Mouse (Mus musculus) liver, postnatal 0 days (tissue): ENCODE results near the gene Gpr171. TPM values are rescaled to one million over a fixed set of nuclear protein-coding genes. Genes with fewer than 3 reads are reported as not detected.
A peak's percentile ranks its signal among the peaks of the same experiment; 100 is the strongest.

Experiments
- ATAC-seq: fragments of 200-750 bp; cut with Nextera tagmentation; 2 replicates; pipeline ENCODE4 v1.8.0; 2017; ENCODE audit warnings: mild to moderate bottlenecking, moderate library complexity
- DNase-seq: peaks from one replicate; pipeline ENCODE4 v3.0.0-alpha.2; 2016
- H3K27ac ChIP-seq: fragments of 300-500 bp; sonication (generic); 2 replicates; pipeline ENCODE4 v1.5.1; 2014; ENCODE audit warnings: antibody characterized with exemption, moderate library complexity, mild to moderate bottlenecking, low read depth
- H3K27me3 ChIP-seq: fragments of 300-500 bp; sonication (generic); 2 replicates; pipeline ENCODE4 v1.6.1; 2014; ENCODE audit warnings: low read length, control low read depth, mixed read lengths; ENCODE audit not compliant: insufficient read depth
- H3K36me3 ChIP-seq: fragments of 300-500 bp; sonication (generic); replicated peaks from 2 replicates; pipeline ENCODE4 v1.6.1; 2014; ENCODE audit warnings: mild to moderate bottlenecking, control low read depth, low read length, moderate library complexity, mixed read lengths; ENCODE audit not compliant: insufficient read depth
- H3K4me1 ChIP-seq: fragments of 300-500 bp; sonication (generic); 2 replicates; pipeline ENCODE4 v1.6.1; 2014; ENCODE audit warnings: antibody characterized with exemption, mild to moderate bottlenecking, control low read depth; ENCODE audit not compliant: insufficient read depth
- H3K4me2 ChIP-seq: fragments of 300-500 bp; sonication (generic); 2 replicates; pipeline ENCODE4 v1.6.1; 2014; ENCODE audit warnings: low read depth, mild to moderate bottlenecking, low read length, moderate library complexity, mixed read lengths
- H3K4me3 ChIP-seq: fragments of 300-500 bp; sonication (generic); 2 replicates; pipeline ENCODE4 v1.5.1; 2014; ENCODE audit warnings: low read depth, low read length
- H3K9ac ChIP-seq: fragments of 300-500 bp; sonication (generic); replicated peaks from 2 replicates; pipeline ENCODE4 v1.6.1; 2014; ENCODE audit warnings: mild to moderate bottlenecking, moderate library complexity
- H3K9me3 ChIP-seq: fragments of 300-500 bp; sonication (generic); 2 replicates; pipeline ENCODE4 v1.6.1; 2016; ENCODE audit warnings: mild to moderate bottlenecking, control low read depth, low read length, mixed read lengths
- CTCF ChIP-seq: sonication (generic); IDR thresholded peaks from 2 replicates; pipeline ENCODE4 v1.5.1; 2016; ENCODE audit warnings: antibody characterized with exemption, low read depth
- EP300 ChIP-seq: IDR thresholded peaks from 2 replicates; pipeline ENCODE4 v1.6.1; 2016; ENCODE audit warnings: antibody characterized with exemption, low read depth, mild to moderate bottlenecking
- WGBS: fragments of 180-500 bp; shearing (Covaris S2); extraction: QIAGEN DNeasy Blood & Tissue Kit; methylation state at CpG from one replicate; pipeline ENCODE4 v1.1.7; 2014; ENCODE audit not compliant: insufficient replicate concordance; 5-methylcytosine and 5-hydroxymethylcytosine counted together
- polyA plus RNA-seq: library from polyadenylated mRNA; unstranded; fragments of >200 nt; fragmentation: Nextera tagmentation; extraction: Ambion mirVana; gene quantifications from 2 replicates; pipeline ENCODE4 v1.2.1, GENCODE M21; 2015

The Gpr171 gene
- polyA plus RNA-seq, 1 experiment from 2014 or later = 2.1 TPM

DNA sequence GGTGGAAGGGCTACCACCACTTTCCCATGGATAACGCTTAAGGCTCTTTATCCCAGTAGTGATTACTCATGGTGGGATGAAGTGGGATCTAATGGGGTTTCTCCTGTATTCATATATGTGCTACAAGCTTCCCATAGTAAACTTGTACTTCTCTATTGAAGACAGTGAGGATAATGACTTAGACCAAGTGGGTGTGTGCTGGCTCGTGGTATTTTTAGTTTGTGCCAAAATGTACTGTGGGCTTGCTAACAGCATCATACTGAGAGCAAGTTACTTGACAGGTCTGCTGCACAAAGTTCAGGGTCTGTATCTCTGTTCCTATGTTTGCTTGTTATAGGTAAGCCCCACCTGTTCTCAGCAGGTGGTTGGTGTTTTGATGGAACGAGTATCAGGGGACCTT is 35.7 kb downstream of the Gpr171 start:
- no peak overlapping the region for H3K4me3 ChIP-seq
- ATAC-seq (no peak), DNase-seq (no peak)
- H3K4me1 ChIP-seq = no peaks in the 10 kb centered on the region
- no peak overlapping the region for H3K4me2 ChIP-seq
- H3K9me3 ChIP-seq = no peaks in the 10 kb centered on the region
- H3K27ac ChIP-seq = no peak overlapping the region
- WGBS = 85% methylated on average over 3 of the region's 3 CpGs
- no peak for TF ChIP-seq EP300
- no peak for TF ChIP-seq CTCF
- H3K9ac ChIP-seq = no peak overlapping the region
- no peaks in the 10 kb centered on the region for H3K27me3 ChIP-seq
- H3K36me3 ChIP-seq = no peaks in the 10 kb centered on the region

DNA sequence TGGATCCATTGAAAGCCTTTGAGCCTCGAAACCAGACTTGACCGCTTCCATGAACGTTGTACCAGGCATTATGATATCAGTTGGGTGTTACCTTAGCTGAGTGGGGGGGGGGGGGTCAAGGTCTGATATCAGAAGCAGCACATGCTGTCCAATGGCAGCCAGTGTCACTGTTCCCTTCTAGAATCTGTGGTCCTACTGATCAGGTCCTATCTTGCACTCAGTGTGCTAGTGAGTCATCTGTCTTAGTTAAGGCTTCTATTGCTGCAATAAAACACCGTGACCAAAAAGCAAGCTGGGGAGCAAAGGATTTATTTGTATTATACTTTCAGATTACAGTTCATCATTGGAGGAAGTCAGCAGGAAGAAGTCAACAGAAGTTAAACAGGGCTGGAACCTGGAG is 38.2 kb downstream of the Gpr171 start:
- Histone ChIP-seq H3K4me1 (peaks cover 2% of the 10 kb centered on the region), H3K4me3 (no peak overlapping the region), H3K9me3 (no peaks in the 10 kb centered on the region), H3K36me3 (no peaks in the 10 kb centered on the region), H3K27me3 (no peaks in the 10 kb centered on the region), H3K9ac (no peak overlapping the region), H3K27ac (no peak overlapping the region), H3K4me2 (no peak overlapping the region)
- TF ChIP-seq CTCF (no peak), EP300 (peak; percentile 17; the same call in 1 of the 2 replicates)
- no peak for ATAC-seq
- DNase-seq = no peak
- 51% methylated on average over 4 of the region's 4 CpGs for WGBS

DNA sequence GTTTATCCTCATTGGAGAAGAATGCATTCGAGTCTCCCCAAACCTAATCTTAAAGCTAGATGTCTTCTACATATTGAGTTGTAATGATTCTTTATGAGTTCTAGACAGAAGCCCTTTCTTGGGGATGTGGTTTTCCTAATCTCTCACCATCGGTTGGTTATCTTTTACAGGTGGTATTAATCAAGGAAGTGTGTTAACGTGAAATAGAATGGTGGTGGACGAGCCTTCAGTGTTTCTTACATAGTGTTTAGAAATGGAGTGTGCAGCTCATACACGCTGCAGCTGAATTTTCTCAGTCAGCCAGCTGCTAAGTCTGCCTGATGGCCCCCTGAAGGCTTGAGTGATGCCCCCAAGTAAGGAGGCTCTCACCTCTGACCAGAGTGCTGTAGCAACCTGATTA is 39.5 kb downstream of the Gpr171 start:
- DNase-seq (no peak), ATAC-seq (no peak)
- no peak overlapping the region for H3K4me2 ChIP-seq
- 56% methylated on average over 5 of the region's 5 CpGs for WGBS
- no peak overlapping the region for H3K27ac ChIP-seq
- H3K27me3 ChIP-seq = no peaks in the 10 kb centered on the region
- H3K4me1 ChIP-seq = peaks cover 2% of the 10 kb centered on the region
- H3K9me3 ChIP-seq = no peaks in the 10 kb centered on the region
- H3K9ac ChIP-seq = no peak overlapping the region
- no peak overlapping the region for H3K4me3 ChIP-seq
- H3K36me3 ChIP-seq = no peaks in the 10 kb centered on the region
- TF ChIP-seq EP300 (no peak), CTCF (no peak)

DNA sequence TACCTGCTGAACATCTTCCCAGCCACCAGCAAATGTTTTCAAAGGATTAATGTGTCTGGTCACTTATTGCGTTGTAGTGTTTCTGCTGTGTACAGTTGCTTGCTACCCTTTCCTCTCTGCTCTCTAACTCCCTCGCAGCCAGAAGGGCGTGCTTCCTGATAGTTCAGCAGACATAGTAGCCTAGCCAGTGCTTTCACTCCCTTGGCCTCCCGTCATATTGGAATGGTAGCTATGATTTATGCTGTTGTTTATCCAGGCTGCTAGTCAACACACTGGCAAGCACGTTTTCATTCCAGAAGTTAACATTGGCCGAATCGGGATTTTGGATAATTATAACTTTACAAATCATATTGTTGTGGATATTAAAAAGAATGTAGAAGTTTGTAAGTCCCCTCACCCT is 41.5 kb downstream of the Gpr171 start:
- ATAC-seq (no peak), DNase-seq (no peak)
- no peaks in the 10 kb centered on the region for H3K9me3 ChIP-seq
- no peaks in the 10 kb centered on the region for H3K36me3 ChIP-seq
- peaks cover 5% of the 10 kb centered on the region for H3K4me1 ChIP-seq
- no peak overlapping the region for H3K9ac ChIP-seq
- H3K27me3 ChIP-seq = no peaks in the 10 kb centered on the region
- no peak overlapping the region for H3K4me3 ChIP-seq
- no peak overlapping the region for H3K4me2 ChIP-seq
- TF ChIP-seq EP300 = no peak
- no peak for TF ChIP-seq CTCF
- WGBS = 72% methylated on average over 7 of the region's 7 CpGs
- H3K27ac ChIP-seq = no peak overlapping the region

DNA sequence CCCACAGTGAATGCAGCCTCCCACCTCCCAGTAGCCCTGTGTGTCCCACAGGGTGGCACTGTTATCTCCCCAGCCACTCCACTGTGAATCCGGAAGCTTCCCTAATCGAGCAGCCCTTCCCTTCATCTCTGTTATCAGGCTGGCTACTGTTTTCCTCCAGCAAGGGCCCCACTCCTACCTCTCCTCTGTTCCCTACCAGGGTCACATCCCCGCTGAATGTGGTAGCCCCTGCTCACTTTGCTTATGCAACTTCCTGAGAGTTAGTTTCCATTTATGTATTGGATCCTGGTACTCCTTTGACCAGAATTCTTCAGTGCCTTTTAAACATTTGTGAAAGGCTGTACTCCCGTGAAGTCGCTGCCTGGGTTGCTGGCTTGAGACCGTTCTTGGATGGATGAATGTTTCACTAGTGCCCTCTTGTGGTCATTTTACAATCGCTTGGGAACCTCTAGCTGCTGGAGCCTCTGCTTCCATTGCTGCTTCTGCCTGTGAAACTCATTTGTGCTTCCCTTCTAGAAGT is 42.5 kb downstream of the Gpr171 start:
- TF ChIP-seq EP300 (peak; percentile 58; the same call in 1 of the 2 replicates), CTCF (peak; percentile 84)
- WGBS = 3% methylated on average over 7 of the region's 7 CpGs
- peaks cover 6% of the 10 kb centered on the region for H3K4me1 ChIP-seq
- H3K9me3 ChIP-seq = no peaks in the 10 kb centered on the region
- DNase-seq (peak; percentile 59), ATAC-seq (peak; percentile 87)
- H3K4me3 ChIP-seq = 0 out of 2 replicates have a peak overlapping the region, but pooled peaks have one; percentile 1
- peak overlapping the region; percentile 54 for H3K4me2 ChIP-seq
- no peak overlapping the region for H3K27ac ChIP-seq
- H3K27me3 ChIP-seq = no peaks in the 10 kb centered on the region
- H3K36me3 ChIP-seq = no peaks in the 10 kb centered on the region
- H3K9ac ChIP-seq = no peak overlapping the region

DNA sequence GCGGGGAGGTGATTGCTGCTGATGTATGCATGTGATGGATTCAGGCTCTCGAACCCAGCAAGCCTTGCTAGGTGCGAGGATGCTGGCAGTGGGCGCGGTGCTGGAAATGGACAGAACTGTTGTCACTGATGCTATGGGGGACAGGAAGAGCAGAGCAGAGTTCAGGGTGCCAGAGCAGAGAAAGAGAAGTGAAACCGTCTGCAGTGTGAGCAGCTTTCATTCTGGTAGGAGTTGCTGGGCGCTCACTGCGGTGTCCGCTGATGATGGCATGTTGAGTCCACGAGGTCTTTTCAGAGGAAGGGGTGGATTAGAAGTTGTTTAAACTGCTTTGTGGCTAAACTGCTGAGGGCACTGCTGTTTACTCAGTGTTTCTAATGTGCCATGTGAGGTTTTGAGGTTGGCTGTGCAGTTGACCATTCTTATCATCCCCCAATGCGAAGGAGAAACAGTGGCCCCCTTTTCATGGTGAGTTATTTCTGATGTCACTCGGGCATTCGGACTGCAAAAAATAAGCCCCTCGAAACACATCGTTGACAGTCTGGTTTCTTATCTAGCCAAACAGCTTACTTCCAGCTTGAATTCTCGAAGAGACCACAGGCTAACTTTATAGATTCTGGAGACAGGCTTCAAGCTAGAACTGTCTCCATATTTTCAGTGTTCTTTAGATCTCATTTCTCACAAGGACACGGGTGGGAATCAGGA is 46.6 kb downstream of the Gpr171 start:
- WGBS = 28% methylated on average over 17 of the region's 17 CpGs
- ATAC-seq = 0 out of 2 replicates have a peak, but pooled peaks have one; percentile 15

More for the DNA sequence above, 46.6 kb downstream of the Gpr171 start:
- Histone ChIP-seq H3K4me3 (no peak overlapping the region), H3K36me3 (no peaks in the 10 kb centered on the region), H3K9ac (no peak overlapping the region), H3K27me3 (no peaks in the 10 kb centered on the region), H3K4me1 (peaks cover 6% of the 10 kb centered on the region), H3K9me3 (no peaks in the 10 kb centered on the region), H3K4me2 (peak overlapping the region; percentile 47), H3K27ac (no peak overlapping the region; the same call in 1 of the 2 replicates)
- peak; percentile 28 for DNase-seq
- TF ChIP-seq EP300 (peak; percentile 38; the same call in 1 of the 2 replicates), CTCF (no peak)

Other genes with a start within 250 kb of the Gpr171 start
- not detected in 2 replicates for gene Clrn1, start 216.5 kb downstream of the Gpr171 start, polyA plus RNA-seq
- gene Med12l, start 96.0 kb downstream of the Gpr171 start, polyA plus RNA-seq = 0.52 and 0.67 TPM in 2 replicates
- 7.3 and 9.4 TPM in 2 replicates for gene P2ry14, start 51.8 kb upstream of the Gpr171 start, polyA plus RNA-seq
- gene Gpr87, start 93.3 kb upstream of the Gpr171 start, polyA plus RNA-seq = not detected in 2 replicates
- gene P2ry13, start 109.1 kb upstream of the Gpr171 start, polyA plus RNA-seq = 4.4 and 4.6 TPM in 2 replicates
- gene P2ry12, start 161.1 kb upstream of the Gpr171 start, polyA plus RNA-seq = 3.0 and 3.3 TPM in 2 replicates
- 0.32 and 0.41 TPM in 2 replicates for gene Igsf10, start 242.6 kb upstream of the Gpr171 start, polyA plus RNA-seq